Mouse (Mus musculus) spleen, adult 18-20 months (tissue): ENCODE results near the gene Errfi1.

Experiments used
- DNase-seq, 2 experiments: peaks; one replicate each; pipeline ENCODE4 v3.0.0; 2022; ENCODE audit warnings: mixed read lengths in 2 of 2

Errfi1 gene

DNA sequence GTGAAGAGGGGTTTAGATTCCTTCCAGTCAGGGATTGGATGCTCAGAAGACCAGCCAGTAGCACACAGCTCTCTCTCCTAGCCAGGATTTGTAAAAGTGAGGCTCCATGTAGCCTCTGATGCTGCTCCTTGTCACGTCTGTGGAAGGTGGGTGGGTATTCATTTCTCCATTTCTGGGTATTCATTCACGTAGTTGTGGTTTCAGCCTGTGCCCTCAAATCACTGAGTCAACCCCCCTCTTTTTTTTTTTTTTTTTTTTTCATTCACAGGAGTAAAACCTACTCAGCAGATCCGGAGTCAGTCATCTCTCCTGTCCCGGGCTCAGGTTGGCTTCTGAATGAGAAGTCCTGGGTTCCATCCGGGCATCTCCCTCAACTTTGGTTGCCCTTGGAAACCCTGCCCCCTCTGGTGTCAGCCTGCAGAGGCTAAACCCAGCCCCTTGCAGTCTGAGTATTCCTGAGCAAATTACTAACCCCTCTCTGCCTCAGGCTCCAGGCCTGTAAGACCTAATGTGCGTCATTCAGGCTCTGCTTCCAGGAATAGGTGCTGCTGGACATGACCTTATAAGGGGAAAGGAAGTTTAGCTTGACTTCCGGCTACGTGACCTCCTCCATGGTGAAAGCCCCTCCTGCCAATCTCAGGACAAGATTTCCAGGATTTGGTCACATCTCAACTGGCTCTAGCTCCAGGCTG lies 63.8 kb downstream of the Errfi1 start:
- no peak for DNase-seq
